Mouse (Mus musculus) cortical plate, adult 2 months (tissue): ENCODE data around the gene Cdh26.

ENCODE experiments used
- CTCF ChIP-seq: fragments of 200-500 bp; IDR thresholded peaks from 2 replicates; pipeline ENCODE4 v1.5.1; 2011; ENCODE audit warnings: mild to moderate bottlenecking, control low read depth, low read length; ENCODE audit not compliant: insufficient read depth; ENCODE audit errors: extremely low read depth
- POLR2A ChIP-seq: fragments of 200-500 bp; IDR thresholded peaks from 2 replicates; pipeline ENCODE4 v1.6.1; 2011; ENCODE audit warnings: mild to moderate bottlenecking, low read length, control low read depth; ENCODE audit not compliant: insufficient read depth; ENCODE audit errors: extremely low read depth

- TF ChIP-seq CTCF (no peak), POLR2A (no peak)
Measured at GRCm38 (mm10) chr2:178480932-178481331, 50.6 kb downstream of the Cdh26 start.
